Mouse (Mus musculus) forebrain, embryonic 13.5 days (tissue): ENCODE measurements around the gene Ube2s. TPM values are rescaled to one million over a fixed set of nuclear protein-coding genes. Genes with fewer than 3 reads are reported as not detected.

Experiments used
- ATAC-seq: fragments of 200-750 bp; cut with Nextera tagmentation; 2 replicates; pipeline ENCODE4 v1.8.0; 2017
- H3K27ac ChIP-seq: fragments of 300-500 bp; sonication (generic); 2 replicates; pipeline ENCODE4 v1.5.1; 2015; ENCODE audit warnings: inconsistent platforms, mild to moderate bottlenecking, moderate library complexity
- H3K27me3 ChIP-seq: fragments of 300-500 bp; sonication (generic); 2 replicates; pipeline ENCODE4 v1.6.1; 2015; ENCODE audit warnings: mild to moderate bottlenecking, inconsistent platforms
- H3K36me3 ChIP-seq: fragments of 300-500 bp; sonication (generic); 2 replicates; pipeline ENCODE4 v1.6.1; 2015; ENCODE audit warnings: mild to moderate bottlenecking, inconsistent platforms; ENCODE audit not compliant: poor library complexity, severe bottlenecking
- H3K4me1 ChIP-seq: fragments of 300-500 bp; sonication (generic); 2 replicates; pipeline ENCODE4 v1.6.1; 2015; ENCODE audit warnings: inconsistent platforms
- H3K4me2 ChIP-seq: fragments of 300-500 bp; sonication (generic); 2 replicates; pipeline ENCODE4 v1.6.1; 2015; ENCODE audit warnings: inconsistent platforms, mild to moderate bottlenecking, moderate library complexity
- H3K4me3 ChIP-seq: fragments of 300-500 bp; sonication (generic); 2 replicates; pipeline ENCODE4 v1.5.1; 2015; ENCODE audit warnings: mild to moderate bottlenecking, inconsistent platforms
- H3K9ac ChIP-seq: fragments of 300-500 bp; sonication (generic); 2 replicates; pipeline ENCODE4 v1.6.1; 2015; ENCODE audit warnings: mild to moderate bottlenecking, inconsistent platforms
- H3K9me3 ChIP-seq: fragments of 300-500 bp; sonication (generic); replicated peaks from 2 replicates; pipeline ENCODE4 v1.6.1; 2016; ENCODE audit warnings: inconsistent platforms
- WGBS: fragments of 180-500 bp; shearing (Covaris S2); methylation state at CpG from one replicate; pipeline ENCODE4 v1.1.7; 2015; 5-methylcytosine and 5-hydroxymethylcytosine counted together
- polyA plus RNA-seq: library from polyadenylated mRNA; unstranded; fragments of >200 nt; fragmentation: Nextera tagmentation; extraction: Ambion mirVana; gene quantifications from 2 replicates; pipeline ENCODE4 v1.2.1, GENCODE M21; 2015

Ube2s gene
- polyA plus RNA-seq, 1 experiment from 2014 or later = 454 TPM

DNA sequence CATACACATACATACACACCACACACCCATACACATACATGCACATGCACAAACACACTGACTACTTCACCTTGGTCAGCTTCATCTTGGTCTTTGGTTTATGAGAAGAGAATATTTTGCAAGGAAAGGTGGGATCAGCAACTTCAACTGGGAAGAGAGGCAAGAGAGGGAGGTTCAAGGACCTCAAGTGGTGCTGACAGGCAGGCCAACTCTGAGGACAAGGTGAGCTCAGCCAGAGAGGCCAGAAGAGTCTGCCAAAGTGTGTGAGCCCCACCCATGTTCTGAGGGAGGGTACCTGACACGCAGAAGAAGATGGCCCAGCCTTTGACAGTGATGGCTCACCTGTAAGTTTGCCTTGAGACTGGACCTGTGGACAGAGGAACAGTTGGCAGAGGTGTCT, 52.7 kb downstream of the Ube2s start:
- Histone ChIP-seq H3K27me3 (peaks cover 8% of the 10 kb centered on the region; the same call in 1 of the 2 replicates), H3K4me1 (peaks cover 2% of the 10 kb centered on the region), H3K4me2 (no peak overlapping the region), H3K27ac (no peak overlapping the region), H3K9me3 (no peaks in the 10 kb centered on the region; the same call in 1 of the 2 replicates), H3K36me3 (no peaks in the 10 kb centered on the region), H3K4me3 (no peak overlapping the region), H3K9ac (no peak overlapping the region)
- 31% methylated on average over 1 of the region's 1 CpGs for WGBS
- no peak for ATAC-seq

- H3K9me3 ChIP-seq = no peaks in the 10 kb centered on the region; the same call in 1 of the 2 replicates
- H3K4me1 ChIP-seq = peaks cover 21% of the 10 kb centered on the region
- H3K27ac ChIP-seq = no peak within 1 kb of the TSS
- peak within 1 kb of the TSS; percentile 33 for H3K4me3 ChIP-seq
- H3K9ac ChIP-seq = 0 out of 2 replicates have a peak within 1 kb of the TSS, but pooled peaks have one; percentile 10
- no peaks in the 10 kb centered on the region for H3K36me3 ChIP-seq
- peak; percentile 91 for ATAC-seq
- H3K4me2 ChIP-seq = peak within 1 kb of the TSS; percentile 54
- H3K27me3 ChIP-seq = peaks cover 12% of the 10 kb centered on the region; the same call in 1 of the 2 replicates
- WGBS = 3% methylated on average over 24 of the region's 24 CpGs
These were observed 59.4 kb downstream of the Ube2s start, which contains the start of gene Cox6b2 for GRCm38 (mm10) chr7:4752821-4753570. Gene Cox6b2, minus strand, starts transcription at chr7:4753094.

DNA sequence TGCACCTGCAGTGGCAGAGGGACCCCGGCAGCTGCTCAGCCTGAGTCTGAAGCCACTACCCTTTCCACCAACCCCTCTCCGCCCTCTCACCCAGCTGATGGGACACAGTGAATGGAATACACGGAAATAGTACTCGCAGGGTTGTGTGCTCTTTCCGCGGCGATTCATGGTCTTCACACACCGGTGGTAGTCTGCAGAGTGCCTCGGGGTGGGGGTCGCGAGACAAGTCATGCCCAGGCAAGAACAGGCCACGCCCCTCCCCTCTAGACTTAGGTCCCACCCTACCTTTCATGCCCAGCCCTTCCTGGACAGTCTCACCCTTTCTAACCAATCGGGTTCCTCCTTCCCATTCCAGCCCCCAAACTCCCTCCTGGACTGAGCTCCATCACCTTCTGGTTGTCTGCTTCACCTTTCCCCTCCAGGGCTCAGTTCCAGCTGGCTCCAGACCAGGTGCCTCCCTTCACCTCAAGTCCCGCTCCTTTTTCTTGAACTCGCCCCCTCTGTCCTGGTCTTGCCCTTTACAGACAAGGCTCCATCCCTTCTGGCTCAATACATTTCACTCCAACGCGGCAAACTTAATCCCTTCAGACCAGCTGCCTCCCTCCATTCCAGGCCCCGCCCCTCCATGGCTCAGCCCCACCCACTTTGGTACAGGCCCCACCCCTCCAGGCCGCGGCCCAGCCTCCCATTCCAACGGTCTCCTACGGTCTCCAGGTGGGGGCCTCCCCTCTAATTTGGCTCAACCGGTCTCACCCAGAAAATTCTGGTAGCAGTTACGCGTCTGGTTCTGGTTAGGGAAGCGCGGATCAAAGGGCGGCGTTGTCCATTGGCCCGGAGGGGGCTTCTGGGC, 60.2 kb downstream of the Ube2s start:
- Histone ChIP-seq H3K9me3 (no peaks in the 10 kb centered on the region; the same call in 1 of the 2 replicates), H3K4me2 (peak overlapping the region; percentile 54), H3K4me3 (peak overlapping the region; percentile 33), H3K27ac (no peak overlapping the region), H3K9ac (0 out of 2 replicates have a peak overlapping the region, but pooled peaks have one; percentile 10), H3K27me3 (peaks cover 12% of the 10 kb centered on the region; the same call in 1 of the 2 replicates), H3K4me1 (peaks cover 21% of the 10 kb centered on the region), H3K36me3 (peaks cover under 1% of the 10 kb centered on the region; the same call in 1 of the 2 replicates)
- WGBS = under 1% methylated on average over 30 of the region's 30 CpGs
- ATAC-seq = peak; percentile 60

GRCm38 (mm10) chr7:4749169-4749568, 63.2 kb downstream of the Ube2s start:
- Histone ChIP-seq H3K4me2 (no peak overlapping the region), H3K36me3 (peaks cover 29% of the 10 kb centered on the region), H3K4me3 (no peak overlapping the region), H3K27ac (no peak overlapping the region), H3K4me1 (peaks cover 24% of the 10 kb centered on the region), H3K27me3 (peaks cover 12% of the 10 kb centered on the region; the same call in 1 of the 2 replicates), H3K9me3 (no peaks in the 10 kb centered on the region), H3K9ac (no peak overlapping the region)
- 93% methylated on average over 2 of the region's 2 CpGs for WGBS
- ATAC-seq = no peak

- Histone ChIP-seq H3K4me1 (peaks cover 24% of the 10 kb centered on the region), H3K4me2 (no peak overlapping the region), H3K27me3 (peaks cover 9% of the 10 kb centered on the region; the same call in 1 of the 2 replicates), H3K9ac (no peak overlapping the region), H3K27ac (no peak overlapping the region), H3K4me3 (no peak overlapping the region), H3K9me3 (no peaks in the 10 kb centered on the region), H3K36me3 (peaks cover 35% of the 10 kb centered on the region)
- ATAC-seq = no peak
- WGBS = 87% methylated on average over 4 of the region's 4 CpGs
These were observed 64.1 kb downstream of the Ube2s start for GRCm38 (mm10) chr7:4748321-4748720.

- Histone ChIP-seq H3K4me3 (no peak overlapping the region), H3K27ac (no peak overlapping the region), H3K4me2 (no peak overlapping the region), H3K4me1 (peaks cover 23% of the 10 kb centered on the region), H3K27me3 (peaks cover 9% of the 10 kb centered on the region; the same call in 1 of the 2 replicates), H3K9ac (no peak overlapping the region), H3K9me3 (no peaks in the 10 kb centered on the region), H3K36me3 (peaks cover 45% of the 10 kb centered on the region)
- ATAC-seq = no peak
- 79% methylated on average over 9 of the region's 9 CpGs for WGBS
These were observed 65.1 kb downstream of the Ube2s start for GRCm38 (mm10) chr7:4747156-4747899.

GRCm38 (mm10) chr7:4746326-4746980, 65.9 kb downstream of the Ube2s start:
- Histone ChIP-seq H3K27ac (0 out of 2 replicates have a peak overlapping the region, but pooled peaks have one; percentile 4), H3K9ac (0 out of 2 replicates have a peak overlapping the region, but pooled peaks have one; percentile 16)

GRCm38 (mm10) chr7:4744886-4745285, 67.5 kb downstream of the Ube2s start:
- peaks cover 49% of the 10 kb centered on the region for H3K36me3 ChIP-seq
- 96% methylated on average over 6 of the region's 6 CpGs for WGBS

More at GRCm38 (mm10) chr7:4746326-4746980, 65.9 kb downstream of the Ube2s start:
- Histone ChIP-seq H3K36me3 (peaks cover 49% of the 10 kb centered on the region), H3K27me3 (0 out of 2 replicates have a peak, but pooled peaks cover under 1% of the 10 kb centered on the region), H3K4me3 (no peak overlapping the region), H3K4me2 (no peak overlapping the region), H3K4me1 (peaks cover 23% of the 10 kb centered on the region), H3K9me3 (no peaks in the 10 kb centered on the region)
- no peak for ATAC-seq
- WGBS = 86% methylated on average over 22 of the region's 22 CpGs

More at GRCm38 (mm10) chr7:4744886-4745285, 67.5 kb downstream of the Ube2s start:
- no peak overlapping the region for H3K9ac ChIP-seq
- no peak overlapping the region for H3K27ac ChIP-seq
- H3K4me3 ChIP-seq = no peak overlapping the region
- H3K4me1 ChIP-seq = peaks cover 31% of the 10 kb centered on the region
- H3K27me3 ChIP-seq = no peaks in the 10 kb centered on the region
- no peak for ATAC-seq
- H3K4me2 ChIP-seq = no peak overlapping the region
- H3K9me3 ChIP-seq = no peaks in the 10 kb centered on the region

Other genes with a start within 250 kb of the Ube2s start
- gene Ptprh, start 208.5 kb downstream of the Ube2s start, polyA plus RNA-seq = 0.09 and 0.13 TPM in 2 replicates
- gene Tmem86b, start 181.2 kb downstream of the Ube2s start, polyA plus RNA-seq = 2.9 and 3.3 TPM in 2 replicates
- gene Ppp6r1, start 153.6 kb downstream of the Ube2s start, polyA plus RNA-seq = 7.8 and 8.1 TPM in 2 replicates
- 117 and 125 TPM in 2 replicates for gene Hspbp1, start 127.5 kb downstream of the Ube2s start, polyA plus RNA-seq
- gene Brsk1, start 122.0 kb downstream of the Ube2s start, polyA plus RNA-seq = 6.1 and 6.5 TPM in 2 replicates
- 0.27 and 0.29 TPM in 2 replicates for gene Tmem150b, start 87.3 kb downstream of the Ube2s start, polyA plus RNA-seq
- gene Kmt5c, start 72.5 kb downstream of the Ube2s start, polyA plus RNA-seq = 75.3 and 84.3 TPM in 2 replicates
- gene Cox6b2, start 59.5 kb downstream of the Ube2s start, polyA plus RNA-seq = 17.8 and 22.1 TPM in 2 replicates
- gene Fam71e2, start 41.3 kb downstream of the Ube2s start, polyA plus RNA-seq = not detected in 2 replicates
- 0.17 and 0.40 TPM in 2 replicates for gene Il11, start 29.7 kb downstream of the Ube2s start, polyA plus RNA-seq
- not detected in 2 replicates for gene Tmem190, start 29.7 kb downstream of the Ube2s start, polyA plus RNA-seq
- 2.6 and 2.7 TPM in 2 replicates for gene Tmem238, start 22.9 kb downstream of the Ube2s start, polyA plus RNA-seq
- 244 and 284 TPM in 2 replicates for gene Rpl28, start 19.7 kb downstream of the Ube2s start, polyA plus RNA-seq
- gene Shisa7, start 32.1 kb upstream of the Ube2s start, polyA plus RNA-seq = 5.6 and 7.1 TPM in 2 replicates
- gene Isoc2b, start 57.7 kb upstream of the Ube2s start, polyA plus RNA-seq = 2.7 and 3.4 TPM in 2 replicates
- gene Isoc2a, start 64.6 kb upstream of the Ube2s start, polyA plus RNA-seq = 0.63 and 0.77 TPM in 2 replicates
- 0.26 and 0.45 TPM in 2 replicates for gene Gm36210, start 93.9 kb upstream of the Ube2s start, polyA plus RNA-seq
- gene Zfp628, start 102.6 kb upstream of the Ube2s start, polyA plus RNA-seq = 4.3 and 4.5 TPM in 2 replicates
- 21.2 and 24.9 TPM in 2 replicates for gene Nat14, start 109.4 kb upstream of the Ube2s start, polyA plus RNA-seq
- 0.23 and 0.30 TPM in 2 replicates for gene Ssc5d, start 113.2 kb upstream of the Ube2s start, polyA plus RNA-seq
- not detected in 2 replicates for gene Sbk2, start 151.8 kb upstream of the Ube2s start, polyA plus RNA-seq
- gene Sbk3, start 158.6 kb upstream of the Ube2s start, polyA plus RNA-seq = 0.09 and 0.19 TPM in 2 replicates
- 51.2 and 56.5 TPM in 2 replicates for gene Zfp579, start 183.6 kb upstream of the Ube2s start, polyA plus RNA-seq
- 9.1 and 10.4 TPM in 2 replicates for gene Zfp524, start 201.8 kb upstream of the Ube2s start, polyA plus RNA-seq
- 46.6 and 51.2 TPM in 2 replicates for gene Fiz1, start 202.1 kb upstream of the Ube2s start, polyA plus RNA-seq
- 1.5 and 2.1 TPM in 2 replicates for gene Gm44973, start 202.9 kb upstream of the Ube2s start, polyA plus RNA-seq
- gene Zfp865, start 207.8 kb upstream of the Ube2s start, polyA plus RNA-seq = 5.1 and 5.4 TPM in 2 replicates
- 17.0 and 19.7 TPM in 2 replicates for gene Ccdc106, start 208.0 kb upstream of the Ube2s start, polyA plus RNA-seq
- not detected in 2 replicates for gene 4632433K11Rik, start 221.5 kb upstream of the Ube2s start, polyA plus RNA-seq
- gene Zfp784, start 225.9 kb upstream of the Ube2s start, polyA plus RNA-seq = 5.6 and 8.4 TPM in 2 replicates
- gene Zfp580, start 238.9 kb upstream of the Ube2s start, polyA plus RNA-seq = 45.3 and 45.6 TPM in 2 replicates
- gene U2af2, start 249.6 kb upstream of the Ube2s start, polyA plus RNA-seq = 149 and 152 TPM in 2 replicates